Mouse (Mus musculus) MEL (cell line): Measurements from ENCODE around the gene Rora.

ENCODE experiments used
- CTCF ChIP-seq, 3 experiments: IDR thresholded peaks in 2 of 3; conservative IDR thresholded peaks in 1 of 3; 2 replicates each; pipeline ENCODE4 v1.5.1; 2011 to 2012; ENCODE audit warnings: low read length in 3 of 3, low read depth in 2 of 3, mild to moderate bottlenecking in 2 of 3, improper control_type of control experiment in 1 of 3, inconsistent platforms in 1 of 3, mixed read lengths in 1 of 3, moderate library complexity in 1 of 3; ENCODE audit not compliant: control insufficient read depth in 1 of 3, insufficient read depth in 1 of 3, poor library complexity in 1 of 3, severe bottlenecking in 1 of 3
- E2F4 ChIP-seq: IDR thresholded peaks from 2 replicates; pipeline ENCODE4 v1.6.1; 2011; ENCODE audit warnings: low read depth, low read length, improper control_type of control experiment, borderline replicate concordance
- ELF1 ChIP-seq: IDR thresholded peaks from 2 replicates; pipeline ENCODE4 v1.6.1; 2014; ENCODE audit warnings: low read depth, mild to moderate bottlenecking, inconsistent platforms, low read length, improper control_type of control experiment, moderate library complexity
- EP300 ChIP-seq, 2 experiments: IDR thresholded peaks; 2 replicates each; pipeline ENCODE4 v1.6.1; 2011; ENCODE audit warnings: improper control_type of control experiment in 2 of 2, low read length in 2 of 2, low read depth in 1 of 2, mild to moderate bottlenecking in 1 of 2
- GATA1 ChIP-seq: IDR thresholded peaks from 2 replicates; pipeline ENCODE4 v1.6.1; 2011; ENCODE audit warnings: low read depth, low read length, improper control_type of control experiment
- MYC ChIP-seq: IDR thresholded peaks from 2 replicates; pipeline ENCODE4 v1.6.1; 2011; ENCODE audit warnings: low read depth, mild to moderate bottlenecking, low read length, improper control_type of control experiment, moderate library complexity
- NELFE ChIP-seq: IDR thresholded peaks from 2 replicates; pipeline ENCODE4 v1.6.1; 2011; ENCODE audit warnings: low read depth, low read length, improper control_type of control experiment
- NRF1 ChIP-seq: IDR thresholded peaks from 2 replicates; pipeline ENCODE4 v1.6.1; 2014; ENCODE audit warnings: low read depth, mild to moderate bottlenecking, inconsistent platforms, low read length, improper control_type of control experiment, moderate library complexity; ENCODE audit not compliant: poor library complexity, insufficient read depth, severe bottlenecking
- POLR2A ChIP-seq, 2 experiments: IDR thresholded peaks; 2 replicates each; pipeline ENCODE4 v1.6.1; 2011 to 2012; ENCODE audit warnings: low read length in 2 of 2, mild to moderate bottlenecking in 2 of 2, control low read depth in 1 of 2, improper control_type of control experiment in 1 of 2, low read depth in 1 of 2, moderate library complexity in 1 of 2; ENCODE audit not compliant: control insufficient read depth in 1 of 2, insufficient read depth in 1 of 2, poor library complexity in 1 of 2
- POLR2AphosphoS5 ChIP-seq: IDR thresholded peaks from 2 replicates; pipeline ENCODE4 v1.6.1; 2012; ENCODE audit warnings: low read depth, borderline replicate concordance, mild to moderate bottlenecking, inconsistent platforms, low read length, moderate library complexity, mixed read lengths
- USF1 ChIP-seq: IDR thresholded peaks from 2 replicates; pipeline ENCODE4 v1.6.1; 2014; ENCODE audit warnings: low read depth, mild to moderate bottlenecking, inconsistent platforms, low read length, improper control_type of control experiment, moderate library complexity
- USF2 ChIP-seq, 2 experiments: IDR thresholded peaks; 2 replicates each; pipeline ENCODE4 v1.6.1; 2011 to 2012; ENCODE audit warnings: improper control_type of control experiment in 2 of 2, low read length in 2 of 2, borderline replicate concordance in 1 of 2, inconsistent platforms in 1 of 2, low read depth in 1 of 2, mild to moderate bottlenecking in 1 of 2; ENCODE audit not compliant: insufficient read depth in 1 of 2

DNA sequence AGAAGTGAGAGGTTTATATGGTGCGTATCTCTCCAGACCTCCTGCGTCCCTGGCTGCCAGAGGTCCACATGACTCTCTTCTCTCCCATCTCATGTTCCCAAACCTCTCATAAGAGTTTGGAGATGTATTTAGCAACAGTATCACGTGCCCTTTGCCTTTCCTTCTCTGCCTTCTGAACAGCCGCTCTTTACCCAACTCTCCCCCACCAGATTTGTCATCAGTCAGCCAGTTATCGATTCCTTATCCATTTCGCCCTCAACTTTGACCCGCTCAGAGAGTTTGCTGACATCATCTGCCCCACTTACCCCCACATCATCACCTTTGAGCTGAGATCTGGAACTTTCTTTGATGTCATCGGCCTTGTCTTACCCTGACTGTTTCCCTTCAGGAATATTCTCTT is 230.1 kb downstream of the Rora start:
- TF ChIP-seq E2F4 (no peak), USF2 (IDR thresholded peaks at IDR 0.05; ENCODE audit: borderline replicate concordance in 1 of 2, insufficient read depth in 1 of 2, low read depth in 1 of 2, low read length in 2 of 2) (no peak), ELF1 (no peak), POLR2AphosphoS5 (no peak), NRF1 (no peak), CTCF (IDR thresholded peaks at IDR 0.05 in 2 of 3, conservative IDR thresholded peaks at IDR 0.05 in 1 of 3; ENCODE audit: control insufficient read depth in 1 of 3, insufficient read depth in 1 of 3, low read depth in 2 of 3, low read length in 3 of 3, poor library complexity in 1 of 3, severe bottlenecking in 1 of 3) (no peak), MYC (no peak), USF1 (no peak), GATA1 (no peak), NELFE (no peak), POLR2A (IDR thresholded peaks at IDR 0.05; ENCODE audit: control insufficient read depth in 1 of 2, insufficient read depth in 1 of 2, low read depth in 1 of 2, low read length in 2 of 2, poor library complexity in 1 of 2) (no peak), EP300 (IDR thresholded peaks at IDR 0.05; ENCODE audit: low read depth in 1 of 2, low read length in 2 of 2) (no peak)
